Mouse (Mus musculus) ovary, adult 10 weeks (tissue): ENCODE measurements around the gene Tmem82. TPM values are rescaled to one million over a fixed set of nuclear protein-coding genes. Genes with fewer than 3 reads are reported as not detected.

Experiments
- polyA plus RNA-seq: library from polyadenylated mRNA; stranded (reverse); fragments of 350-450 nt; fragmentation: Illumina TruSeq; extraction: RNeasy Lipid Tissue Mini Kit (QIAGEN cat#74804); gene quantifications from one replicate; pipeline ENCODE4 v1.2.3, GENCODE M21; 2014

Gene Tmem82
- polyA plus RNA-seq, result not detected

GRCm38 (mm10) chr4:141618565-141619243 is at the start of gene Tmem82:
TSS of gene Tmem82 (minus strand) at chr4:141618633.

GRCm38 (mm10) chr4:141664799-141665198 is 46.4 kb upstream of the Tmem82 start, which contains the start of gene Plekhm2:
TSS of gene Plekhm2 (minus strand) at chr4:141664899.

DNA sequence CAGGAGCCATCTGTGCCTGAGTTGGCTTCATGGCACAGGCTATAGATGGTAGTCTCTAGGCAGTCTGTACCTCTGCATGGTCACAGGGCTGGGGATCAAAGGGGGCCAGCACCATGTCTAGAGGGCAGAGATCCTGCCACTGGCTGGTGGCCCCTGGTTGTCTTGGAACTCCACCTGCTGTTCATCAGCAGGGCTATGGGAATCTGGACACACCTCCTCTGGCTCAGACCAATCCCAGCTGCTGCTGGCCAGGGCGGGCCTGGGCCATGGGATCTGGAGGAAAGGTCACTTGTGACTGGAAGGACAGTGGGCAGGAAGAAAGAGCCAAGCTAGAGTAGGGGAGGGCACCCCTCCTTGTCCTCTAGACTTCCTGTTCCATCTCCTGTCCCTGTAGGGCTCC is 5.2 kb upstream of the Tmem82 start, which contains the start of gene Slc25a34:
Gene Slc25a34 (minus strand): TSS at position 156 of the 400 bp plus-strand sequence.

DNA sequence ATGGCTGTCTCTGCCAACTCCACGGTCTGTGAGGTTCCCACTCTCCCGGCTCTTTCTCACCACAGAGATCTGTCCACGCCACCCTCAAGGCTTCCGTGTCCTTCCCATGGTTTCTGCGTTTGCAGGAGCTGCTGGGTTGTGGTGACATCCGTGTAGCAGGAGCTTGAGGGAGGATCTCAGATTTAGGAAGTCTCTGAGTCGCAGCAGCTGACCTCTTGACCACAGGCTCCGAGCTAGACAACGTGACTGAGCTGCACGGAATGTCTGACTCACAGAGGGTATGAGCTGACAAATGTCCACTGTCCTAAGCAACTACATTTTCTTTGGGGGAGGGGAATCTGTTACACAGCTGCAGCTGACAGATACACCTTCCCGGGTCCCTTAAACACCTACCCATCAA is 12.6 kb downstream of the Tmem82 start, which contains the start of gene Fblim1:
Gene Fblim1 (minus strand): TSS at position 236 of the 400 bp plus-strand sequence.

Other genes with a start within 250 kb of the Tmem82 start
- not detected for gene Clcnka, start 219.9 kb downstream of the Tmem82 start, polyA plus RNA-seq
- not detected for gene Clcnkb, start 202.6 kb downstream of the Tmem82 start, polyA plus RNA-seq
- 0.57 TPM for gene Hspb7, start 197.9 kb downstream of the Tmem82 start, polyA plus RNA-seq
- gene Srarp, start 182.5 kb downstream of the Tmem82 start, polyA plus RNA-seq, result not detected
- gene Zbtb17, start 174.0 kb downstream of the Tmem82 start, polyA plus RNA-seq, result not detected
- gene Spen, start 80.0 kb downstream of the Tmem82 start, polyA plus RNA-seq, result 10.1 TPM
- gene Fblim1, start 12.5 kb downstream of the Tmem82 start, polyA plus RNA-seq, result 17.2 TPM
- not detected for gene Slc25a34, start 5.2 kb upstream of the Tmem82 start, polyA plus RNA-seq
- 1.4 TPM for gene Plekhm2, start 46.3 kb upstream of the Tmem82 start, polyA plus RNA-seq
- gene Rsc1a1, start 67.0 kb upstream of the Tmem82 start, polyA plus RNA-seq, result not detected
- gene Ddi2, start 104.8 kb upstream of the Tmem82 start, polyA plus RNA-seq, result 42.6 TPM
- gene Agmat, start 128.0 kb upstream of the Tmem82 start, polyA plus RNA-seq, result not detected
- 7.3 TPM for gene Dnajc16, start 172.3 kb upstream of the Tmem82 start, polyA plus RNA-seq
- gene Casp9, start 175.0 kb upstream of the Tmem82 start, polyA plus RNA-seq, result 16.1 TPM
- not detected for gene Cela2a, start 207.5 kb upstream of the Tmem82 start, polyA plus RNA-seq
- not detected for gene Ctrc, start 227.7 kb upstream of the Tmem82 start, polyA plus RNA-seq